Mouse (Mus musculus) T-cell, adult 66 days (primary cell): Measurements from ENCODE around the gene Igf2. TPM values are rescaled to one million over a fixed set of nuclear protein-coding genes. Genes with fewer than 3 reads are reported as not detected.

Source experiments
- total RNA-seq, 2 experiments: library from RNA; stranded (reverse); gene quantifications; 3 replicates in 1 of 2; 4 replicates in 1 of 2; pipeline ENCODE4 v1.2.4; 2023

Gene Igf2
- 1 to 10 TPM in 1 of 2 experiments, under 1 TPM in 1; 0.38 to 1.2 TPM for total RNA-seq

DNA sequence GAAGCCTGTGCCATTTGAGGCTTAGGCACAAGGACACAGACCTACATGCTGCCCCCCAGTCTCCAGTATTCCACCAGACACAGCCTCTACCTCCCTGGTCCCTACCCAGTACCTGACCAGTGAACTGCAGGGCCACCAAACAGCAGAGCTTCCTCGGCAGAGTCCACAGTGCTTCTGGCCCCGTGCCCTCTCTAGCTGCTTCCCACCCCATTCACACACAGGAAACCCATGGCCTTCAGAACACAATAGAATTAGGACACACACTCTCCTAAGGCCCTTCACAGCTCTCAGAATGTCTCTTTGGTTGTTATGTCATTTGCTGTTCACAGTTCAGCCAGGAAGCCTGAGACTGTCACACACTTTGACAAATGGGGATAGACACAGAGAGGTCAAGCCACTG, at the start of gene Igf2:
Igf2 (minus strand) TSS at position 158 of the 400 bp plus-strand sequence.

DNA sequence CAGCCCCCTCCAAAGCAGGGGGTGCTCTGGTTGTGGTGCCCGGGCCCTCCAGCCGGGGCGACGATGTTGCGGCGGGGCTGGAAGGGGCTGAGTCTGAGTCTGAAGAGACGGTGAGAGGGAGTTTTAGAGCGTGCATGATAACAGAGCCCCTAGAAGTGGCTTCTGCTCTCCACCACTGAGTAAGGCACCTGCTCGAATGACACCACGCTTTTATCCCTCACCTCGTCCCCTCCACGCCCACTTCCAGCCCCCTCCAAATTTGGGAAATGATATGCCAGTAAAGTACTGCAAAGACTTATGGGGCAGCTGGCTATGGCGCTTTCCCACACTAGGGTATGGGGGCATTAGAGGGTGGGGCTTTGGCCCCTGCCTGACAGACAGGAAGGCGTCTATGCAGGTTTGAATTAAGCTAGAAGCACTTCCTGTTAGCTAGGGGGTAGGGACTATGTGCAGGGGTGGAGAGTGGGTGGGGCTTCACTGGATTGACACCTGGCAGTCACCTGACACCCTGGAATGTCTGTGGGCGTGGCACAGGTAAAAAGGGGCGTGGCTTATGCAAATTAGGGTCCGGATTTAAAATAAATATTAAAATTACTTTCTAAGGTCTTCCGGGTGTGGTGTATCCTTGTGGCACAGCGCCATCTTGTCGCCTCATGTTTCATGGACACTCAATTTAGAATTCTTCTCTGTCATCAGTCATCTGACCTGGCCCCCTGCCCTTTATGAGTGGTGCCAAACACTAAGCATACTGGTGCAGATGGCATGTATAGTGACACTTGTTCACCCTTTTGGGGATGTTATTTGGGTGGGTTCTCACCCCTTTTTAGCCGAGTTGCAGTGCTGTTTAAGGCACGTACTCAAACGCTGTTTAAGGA, 3.4 kb upstream of the Igf2 start, which contains the start of gene Gm49394:
Gm49394 (minus strand) TSS at position 192 of the 875 bp plus-strand sequence.

Other genes with a start within 250 kb of the Igf2 start
- gene Syt8, start 232.0 kb downstream of the Igf2 start, total RNA-seq, result not detected
- gene Tnni2, start 225.0 kb downstream of the Igf2 start, total RNA-seq, result not detected
- 100 to 1,000 TPM; 658 to 692 TPM for gene Lsp1, start 206.0 kb downstream of the Igf2 start, total RNA-seq
- 10 to 100 TPM; 27.2 to 28.5 TPM for gene Tnnt3, start 168.0 kb downstream of the Igf2 start, total RNA-seq
- 10 to 100 TPM; 13.4 to 14.1 TPM for gene Mrpl23, start 134.1 kb downstream of the Igf2 start, total RNA-seq
- gene Gm49394, start 3.1 kb upstream of the Igf2 start, total RNA-seq, result not detected
- not detected for gene Ins2, start 76.6 kb upstream of the Igf2 start, total RNA-seq